Mouse (Mus musculus): ENCODE results near the gene Prrx1.

- TF ChIP-seq POLR2A (IDR thresholded peaks at IDR 0.05; ENCODE audit: low read depth, low read length) (no peak), CTCF (IDR thresholded peaks at IDR 0.05; ENCODE audit: extremely low read depth, insufficient read length, insufficient replicate concordance, low read depth, low read length) (no peak)
These were observed 36.4 kb downstream of the Prrx1 start for GRCm38 (mm10) chr1:163277069-163277468.

Data from small intestine, adult 2 months (tissue).